Mouse (Mus musculus): ENCODE results near the gene Myo15. TPM values are rescaled to one million over a fixed set of nuclear protein-coding genes. Genes with fewer than 3 reads are reported as not detected.
"Not testable (repeated sequence)": the region's sequence is repeated elsewhere in the genome, so short reads cannot be mapped to it uniquely, and the experiment has no call there.

Myo15 gene
- polyA plus RNA-seq, 1 experiment from 2014 or later: 0.43 TPM

GRCm38 (mm10) chr11:60548112-60548511, 79.0 kb downstream of the Myo15 start:
- H3K4me1 ChIP-seq: peaks cover 10% of the 10 kb centered on the region
- peaks cover 54% of the 10 kb centered on the region for H3K36me3 ChIP-seq
- no peaks in the 10 kb centered on the region for H3K9me3 ChIP-seq (replicated peaks)
- H3K4me3 ChIP-seq (replicated peaks): no peak overlapping the region
- no peak for ATAC-seq (ENCODE audit: insufficient number of reproducible peaks, low FRiP score, low TSS enrichment, low read depth)
- H3K27me3 ChIP-seq: no peaks in the 10 kb centered on the region
- no peak overlapping the region for H3K9ac ChIP-seq
- no peak overlapping the region for H3K27ac ChIP-seq (replicated peaks)
- no peak overlapping the region for H3K4me2 ChIP-seq (replicated peaks)
- WGBS: 73% methylated on average over 3 of the region's 3 CpGs

GRCm38 (mm10) chr11:60553091-60553490, 84.0 kb downstream of the Myo15 start:
- ATAC-seq (ENCODE audit: insufficient number of reproducible peaks, low FRiP score, low TSS enrichment, low read depth): no peak
- Histone ChIP-seq H3K27me3 (no peaks in the 10 kb centered on the region), H3K4me1 (no peaks in the 10 kb centered on the region), H3K27ac (replicated peaks) (no peak overlapping the region), H3K4me3 (replicated peaks) (no peak overlapping the region), H3K4me2 (replicated peaks) (no peak overlapping the region), H3K36me3 (peaks cover 83% of the 10 kb centered on the region), H3K9me3 (replicated peaks) (no peaks in the 10 kb centered on the region), H3K9ac (no peak overlapping the region)

GRCm38 (mm10) chr11:60557675-60558074, 88.5 kb downstream of the Myo15 start:
- no peaks in the 10 kb centered on the region for H3K27me3 ChIP-seq
- no peaks in the 10 kb centered on the region for H3K4me1 ChIP-seq
- no peak for ATAC-seq (ENCODE audit: insufficient number of reproducible peaks, low FRiP score, low TSS enrichment, low read depth)
- H3K9ac ChIP-seq: no peak overlapping the region
- H3K27ac ChIP-seq (replicated peaks): no peak overlapping the region
- H3K4me2 ChIP-seq (replicated peaks): no peak overlapping the region
- WGBS: 87% methylated on average over 3 of the region's 3 CpGs
- H3K36me3 ChIP-seq: peaks cover 62% of the 10 kb centered on the region
- no peak overlapping the region for H3K4me3 ChIP-seq (replicated peaks)
- no peaks in the 10 kb centered on the region for H3K9me3 ChIP-seq (replicated peaks)

GRCm38 (mm10) chr11:60559342-60559741, 90.2 kb downstream of the Myo15 start:
- no peak for ATAC-seq (ENCODE audit: insufficient number of reproducible peaks, low FRiP score, low TSS enrichment, low read depth)
- Histone ChIP-seq H3K9ac (no peak overlapping the region), H3K27ac (replicated peaks) (no peak overlapping the region), H3K27me3 (no peaks in the 10 kb centered on the region), H3K36me3 (peaks cover 46% of the 10 kb centered on the region), H3K9me3 (replicated peaks) (no peaks in the 10 kb centered on the region), H3K4me2 (replicated peaks) (no peak overlapping the region), H3K4me3 (replicated peaks) (no peak overlapping the region), H3K4me1 (no peaks in the 10 kb centered on the region)
- 17% methylated on average over 3 of the region's 3 CpGs for WGBS

GRCm38 (mm10) chr11:60574006-60574405, 104.9 kb downstream of the Myo15 start:
- H3K4me2 ChIP-seq (replicated peaks); H3K9me3 ChIP-seq (replicated peaks); H3K4me3 ChIP-seq (replicated peaks); H3K27me3 ChIP-seq; ATAC-seq (ENCODE audit: insufficient number of reproducible peaks, low FRiP score, low TSS enrichment, low read depth); H3K4me1 ChIP-seq; H3K27ac ChIP-seq (replicated peaks); H3K9ac ChIP-seq; H3K36me3 ChIP-seq: not testable (repeated sequence)
- WGBS: 51% methylated on average over 10 of the region's 12 CpGs

Other genes with a start within 250 kb of the Myo15 start
- gene Srebf1, start 246.8 kb upstream of the Myo15 start, polyA plus RNA-seq (2015; fragmentation: Nextera tagmentation; extraction: Ambion mirVana): 76.7 and 78.1 TPM in 2 replicates
- 34.1 and 36.7 TPM in 2 replicates for gene Tom1l2, start 116.4 kb upstream of the Myo15 start, polyA plus RNA-seq (2015; fragmentation: Nextera tagmentation; extraction: Ambion mirVana)
- gene Drc3, start 116.0 kb upstream of the Myo15 start, polyA plus RNA-seq (2015; fragmentation: Nextera tagmentation; extraction: Ambion mirVana): 10.5 and 20.0 TPM in 2 replicates
- gene Gid4, start 52.2 kb upstream of the Myo15 start, polyA plus RNA-seq (2015; fragmentation: Nextera tagmentation; extraction: Ambion mirVana): 29.5 and 30.7 TPM in 2 replicates
- 51.6 and 53.6 TPM in 2 replicates for gene Atpaf2, start 50.9 kb upstream of the Myo15 start, polyA plus RNA-seq (2015; fragmentation: Nextera tagmentation; extraction: Ambion mirVana)
- gene Drg2, start 14.7 kb upstream of the Myo15 start, polyA plus RNA-seq (2015; fragmentation: Nextera tagmentation; extraction: Ambion mirVana): 100 and 106 TPM in 2 replicates
- 36.8 and 38.6 TPM in 2 replicates for gene Alkbh5, start 67.0 kb downstream of the Myo15 start, polyA plus RNA-seq (2015; fragmentation: Nextera tagmentation; extraction: Ambion mirVana)
- gene Llgl1, start 230.4 kb downstream of the Myo15 start, polyA plus RNA-seq (2015; fragmentation: Nextera tagmentation; extraction: Ambion mirVana): 56.8 and 57.1 TPM in 2 replicates

Measured in embryonic facial prominence, embryonic 15.5 days (tissue).